Mouse (Mus musculus): Measurements from ENCODE around the gene Map3k20. TPM values are rescaled to one million over a fixed set of nuclear protein-coding genes. Genes with fewer than 3 reads are reported as not detected.

Gene Map3k20
- polyA plus RNA-seq, 1 experiment: 14.9 TPM

DNA sequence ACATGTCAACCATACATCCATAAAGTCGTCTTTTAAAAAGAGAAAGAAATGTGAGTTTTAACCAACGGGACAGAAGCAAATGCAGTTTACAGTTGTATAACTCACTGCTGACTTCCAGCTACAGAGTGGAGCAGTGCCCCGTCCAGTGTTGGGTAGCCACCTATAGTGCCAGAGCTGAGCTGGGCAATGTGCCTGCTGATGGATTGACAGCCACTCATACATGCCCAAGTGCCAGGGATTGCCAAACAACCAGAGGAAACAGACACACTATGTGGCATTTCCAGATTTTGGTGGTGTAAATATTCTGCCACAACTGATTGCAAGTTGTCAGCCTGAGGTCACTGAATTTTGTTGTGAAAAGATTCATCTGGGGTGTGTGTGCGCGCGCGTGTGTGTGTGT, 139.2 kb downstream of the Map3k20 start:
- no peak for DNase-seq (ENCODE audit: low read depth)

DNA sequence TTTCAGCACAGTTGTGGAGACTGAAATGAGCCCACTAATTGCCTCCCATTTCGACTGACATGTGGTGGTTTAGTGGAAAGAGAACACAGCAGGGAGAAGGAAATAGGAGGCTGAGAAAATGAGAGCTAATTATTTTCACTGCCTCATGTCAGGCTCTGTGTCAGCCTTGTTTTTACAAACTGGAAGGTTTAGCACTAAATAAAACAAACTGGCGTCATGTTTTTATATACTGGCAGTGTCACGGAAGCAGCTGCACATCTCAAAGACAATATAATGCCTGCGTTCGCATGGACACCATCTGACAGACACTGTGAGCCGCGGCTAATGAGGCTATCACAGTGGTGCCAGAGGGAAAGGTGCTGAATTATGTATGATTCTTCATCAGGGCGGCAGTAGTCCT, 141.3 kb downstream of the Map3k20 start:
- DNase-seq (ENCODE audit: low read depth): no peak

DNA sequence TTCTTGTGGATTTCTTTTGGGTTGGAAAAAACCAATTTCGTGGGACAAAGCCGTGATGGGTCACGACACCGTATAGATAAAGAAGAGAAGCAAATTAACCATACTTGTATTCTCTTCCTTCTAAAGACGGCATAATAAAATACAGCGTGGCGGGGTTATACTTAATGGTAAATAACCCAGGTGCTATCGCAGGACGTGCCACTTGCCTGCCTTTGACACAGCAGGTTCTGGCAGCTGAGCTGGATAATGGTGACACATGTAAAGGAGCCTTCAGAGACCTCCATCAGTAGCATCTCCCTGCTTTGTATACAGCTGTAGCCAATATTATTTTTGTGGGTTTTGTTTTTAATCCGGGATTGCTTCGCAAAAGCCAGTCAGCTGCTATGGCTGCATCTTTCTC, 141.9 kb downstream of the Map3k20 start:
- no peak for DNase-seq (ENCODE audit: low read depth)

DNA sequence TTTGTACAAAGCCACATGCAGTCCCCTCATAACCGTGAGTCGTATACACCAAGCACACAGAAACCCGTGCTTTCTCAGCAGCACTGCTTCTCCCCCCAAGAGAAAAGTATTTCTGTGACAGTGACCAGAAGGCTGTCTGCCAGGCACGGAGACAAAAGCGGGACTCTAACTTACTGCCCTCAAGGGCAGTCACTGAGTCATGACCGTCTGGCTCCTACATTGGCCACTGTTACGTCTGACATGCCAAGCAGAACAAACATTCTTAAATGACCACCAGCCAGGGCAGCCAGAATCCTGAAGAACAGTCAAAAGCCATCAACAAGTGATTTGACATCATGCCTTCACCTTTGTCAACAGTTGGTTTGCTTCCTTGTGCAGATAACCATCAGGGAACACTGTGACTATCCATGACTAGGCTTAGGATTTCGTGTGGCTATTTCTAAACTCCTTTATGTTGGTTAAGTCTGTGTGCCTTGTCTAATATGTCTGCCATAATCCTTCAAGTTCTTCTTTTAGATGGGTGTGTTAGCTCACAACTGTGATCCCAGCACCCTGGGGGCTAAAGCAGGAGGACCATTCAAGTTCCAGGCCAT, 153.6 kb downstream of the Map3k20 start:
- peak; percentile 77 for DNase-seq (ENCODE audit: low read depth)

DNA sequence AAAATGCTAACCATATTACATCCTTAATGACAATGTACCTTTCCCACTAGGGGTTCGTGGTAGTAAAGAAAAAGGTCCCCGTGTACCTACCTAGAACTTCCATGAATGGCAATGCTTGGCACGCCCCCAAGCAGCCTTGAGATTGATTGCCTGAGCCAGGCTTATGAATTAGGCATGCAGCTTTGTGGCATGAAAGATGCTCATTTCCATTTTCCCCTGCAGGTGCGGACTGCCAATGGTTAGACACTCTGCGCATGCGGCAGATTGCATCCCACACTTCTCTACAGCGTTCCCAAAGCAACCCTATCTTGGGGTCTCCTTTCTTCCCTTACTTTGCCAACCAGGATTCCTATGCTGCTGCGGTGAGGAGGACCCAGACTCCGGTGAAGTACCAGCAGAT, 155.6 kb downstream of the Map3k20 start:
- no peak for DNase-seq (ENCODE audit: low read depth)

DNA sequence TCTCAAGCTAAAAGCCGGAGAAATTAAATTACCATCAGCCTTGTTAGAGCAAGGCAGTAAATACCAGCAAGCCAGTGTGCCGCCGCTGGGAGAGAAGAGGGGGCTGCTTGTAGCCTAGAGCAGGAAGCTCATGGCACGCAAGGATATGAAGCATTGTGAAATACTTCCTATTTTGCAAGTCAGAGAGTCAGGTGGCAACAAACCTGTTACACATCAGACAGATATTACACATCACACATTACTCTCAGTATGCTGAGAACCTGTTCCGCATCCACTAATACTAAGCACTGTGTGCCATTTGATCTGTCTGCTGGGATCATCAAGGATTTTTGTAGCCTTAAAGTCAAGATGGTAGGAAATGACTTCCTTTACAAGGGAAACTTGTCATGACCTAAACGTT, 157.4 kb downstream of the Map3k20 start:
- no peak for DNase-seq (ENCODE audit: low read depth)

DNA sequence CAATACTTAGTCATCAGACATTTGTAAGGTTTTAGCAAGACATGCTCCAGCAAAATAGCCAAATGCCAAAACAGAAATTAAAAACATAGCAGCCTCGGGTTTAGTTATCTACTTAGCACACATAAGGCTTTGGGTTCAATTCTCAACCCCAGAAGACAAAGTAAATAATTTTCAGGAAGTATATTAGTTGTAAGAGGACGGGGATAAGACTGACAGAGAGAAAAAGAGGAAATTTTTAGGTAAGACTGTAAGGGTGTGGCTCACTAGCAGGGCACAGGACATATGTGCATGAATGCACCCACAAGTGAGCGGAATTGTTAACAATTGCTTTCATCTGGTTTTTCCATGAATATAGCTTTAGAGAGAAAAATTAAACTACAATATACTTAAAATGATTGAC, 158.5 kb downstream of the Map3k20 start:
- no peak for DNase-seq (ENCODE audit: low read depth)

DNA sequence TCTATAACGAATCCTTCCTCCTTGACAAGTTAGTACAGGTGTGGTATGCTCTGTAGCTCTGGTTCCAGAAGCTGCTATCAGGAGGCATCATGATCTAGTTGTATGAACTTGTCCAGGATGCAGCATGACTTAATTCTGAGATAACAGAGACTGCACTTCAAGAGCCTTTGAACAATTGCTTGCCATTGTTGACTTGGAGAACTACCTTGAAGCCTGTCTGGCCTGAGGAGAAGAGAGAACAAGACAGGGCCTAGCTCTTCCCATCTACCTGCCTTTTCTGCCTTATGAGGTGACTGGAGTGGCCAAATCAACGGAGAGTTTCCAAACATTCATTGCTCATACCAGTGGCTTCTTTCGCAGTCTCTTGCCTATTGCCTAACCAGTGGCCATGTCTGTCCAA, 160.7 kb downstream of the Map3k20 start:
- peak; percentile 91 for DNase-seq (ENCODE audit: low read depth)

DNA sequence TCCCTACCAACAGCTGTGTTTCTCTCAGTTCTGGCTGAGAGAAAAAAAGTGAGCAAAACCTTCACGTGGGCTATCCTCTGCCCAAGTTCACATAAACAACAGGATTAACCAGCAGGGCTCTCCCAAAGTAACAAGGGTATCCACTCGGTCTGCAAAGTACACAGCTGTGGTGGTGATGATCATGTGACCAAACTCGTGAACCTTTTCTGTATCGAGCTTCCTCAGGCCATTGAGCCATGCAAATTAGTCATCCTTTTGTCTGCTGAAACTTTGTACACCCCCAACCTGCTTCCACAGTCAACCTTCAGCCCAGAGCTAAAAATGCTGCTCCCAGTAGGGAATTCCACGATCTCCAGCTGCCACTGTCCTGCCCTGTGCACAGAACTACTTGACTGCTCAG, 161.2 kb downstream of the Map3k20 start:
- no peak for DNase-seq (ENCODE audit: low read depth)

DNA sequence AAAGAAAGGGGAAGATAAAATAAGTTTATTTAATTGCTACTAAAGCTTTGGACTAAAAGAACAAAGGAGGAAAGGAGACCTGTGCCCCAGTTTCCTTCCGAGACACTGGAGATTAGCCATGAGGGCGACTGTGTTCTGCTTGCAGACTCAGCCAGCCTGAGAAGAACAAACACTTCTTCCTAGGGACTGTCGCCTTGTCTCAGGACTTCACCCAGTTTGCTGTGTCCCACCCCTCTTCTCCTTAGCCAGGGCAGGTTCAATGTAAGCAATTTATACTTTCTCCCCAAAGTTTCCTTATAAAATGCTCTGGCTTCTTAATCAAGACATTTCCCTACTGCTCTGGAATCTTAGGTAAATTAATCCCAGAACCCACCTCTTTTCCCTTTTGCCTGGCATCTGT, 168.1 kb downstream of the Map3k20 start:
- no peak for DNase-seq (ENCODE audit: low read depth)

DNA sequence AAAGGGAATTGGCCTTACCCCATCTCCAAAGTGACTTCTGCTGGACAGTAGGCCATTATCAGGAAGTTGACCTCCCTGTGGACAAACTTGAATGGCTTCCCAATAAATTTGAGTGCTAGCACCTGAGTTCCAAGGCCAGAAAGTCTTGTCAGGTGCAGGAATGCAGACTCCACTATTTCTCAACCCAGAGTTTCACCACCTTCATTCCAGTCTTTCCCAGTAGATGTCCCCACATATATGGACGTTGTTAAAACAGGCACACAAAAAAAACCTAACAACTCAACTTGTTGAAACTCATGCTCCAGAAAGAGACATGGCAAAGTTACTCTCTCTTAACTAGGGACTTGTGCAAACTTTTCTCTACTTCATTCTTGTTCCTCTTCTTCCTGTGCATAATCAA, 170.8 kb downstream of the Map3k20 start:
- peak; percentile 75 for DNase-seq (ENCODE audit: low read depth)

DNA sequence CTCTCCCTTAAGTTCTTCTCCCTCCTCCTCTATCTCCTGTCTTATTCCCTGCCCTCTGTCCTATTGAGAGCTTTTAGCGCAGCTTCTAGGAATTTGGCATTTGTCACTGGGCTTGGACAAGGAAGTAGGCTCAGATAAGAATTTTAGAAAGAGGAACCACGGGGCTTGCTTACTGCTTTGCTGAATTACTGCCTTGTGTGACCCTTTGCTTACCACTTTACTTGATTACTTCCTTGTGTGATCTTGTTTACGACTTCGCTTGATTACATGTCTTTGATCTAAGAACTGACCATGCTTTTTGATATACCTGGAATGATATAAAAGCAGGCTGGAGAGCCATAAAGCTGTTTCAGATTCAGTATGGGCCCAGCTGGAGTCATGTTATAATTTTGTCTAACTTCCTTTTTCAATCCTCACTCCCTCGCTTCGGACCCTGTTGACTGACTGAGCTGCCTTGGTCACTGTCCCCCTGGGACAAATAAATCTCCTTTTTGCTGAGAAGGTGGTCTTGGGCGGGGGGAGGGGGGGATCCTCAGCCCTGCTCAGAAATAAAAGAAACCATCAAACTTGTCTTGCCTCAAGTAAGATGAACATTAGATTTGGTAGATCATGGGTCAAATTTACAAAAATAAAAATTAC, 179.1 kb downstream of the Map3k20 start:
- DNase-seq (ENCODE audit: low read depth): no peak

DNA sequence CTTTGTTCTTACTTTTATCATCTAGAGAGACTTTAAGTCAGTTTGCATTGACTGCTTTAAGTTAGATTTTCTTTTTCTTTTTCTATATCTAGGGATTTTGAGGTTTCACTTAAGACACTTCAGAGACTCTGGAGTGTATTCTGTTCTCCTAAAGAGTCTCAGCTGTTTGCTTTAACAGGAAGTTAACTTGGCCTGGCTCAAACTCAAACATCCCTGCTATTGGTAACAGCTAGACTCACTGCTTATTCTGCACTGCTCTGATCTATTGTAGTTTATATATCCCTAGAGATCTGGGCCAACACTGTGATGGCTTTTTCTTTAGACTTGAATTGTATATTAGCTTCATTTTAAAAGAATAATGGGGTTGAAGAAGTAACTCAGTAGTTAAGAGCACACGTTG, 182.2 kb downstream of the Map3k20 start:
- DNase-seq (ENCODE audit: low read depth): no peak

DNA sequence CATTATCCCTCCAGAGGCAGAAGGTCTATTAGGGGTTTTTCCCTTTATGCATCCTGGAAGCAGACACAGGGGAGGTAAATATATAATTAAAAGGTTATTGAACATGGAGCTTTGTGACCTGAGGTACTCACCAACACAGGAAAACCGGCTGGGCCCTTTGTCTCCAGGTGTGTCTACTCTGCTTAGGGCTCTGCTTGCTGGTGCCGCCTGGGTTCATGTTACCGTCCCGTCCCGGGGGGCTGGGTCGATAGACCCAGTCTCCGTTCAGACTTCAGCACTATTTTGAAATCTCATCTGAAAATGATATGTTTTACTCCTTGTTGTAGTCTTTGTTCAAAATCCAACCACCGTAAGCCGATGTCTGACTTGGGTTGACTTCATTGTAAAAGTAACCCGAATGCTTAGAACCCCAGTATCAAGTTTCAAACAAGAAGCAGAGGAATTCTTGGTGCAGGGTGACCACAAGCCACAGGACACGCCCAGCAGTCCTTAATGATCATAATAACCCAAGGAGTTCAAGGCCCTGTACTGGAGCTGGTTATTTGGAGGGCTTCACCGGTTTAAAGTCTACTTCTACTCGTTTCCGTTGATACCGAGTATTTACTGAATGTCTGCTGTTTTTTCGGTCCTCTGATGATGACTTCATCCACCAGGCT, 186.1 kb downstream of the Map3k20 start:
- no peak for DNase-seq (ENCODE audit: low read depth)

DNA sequence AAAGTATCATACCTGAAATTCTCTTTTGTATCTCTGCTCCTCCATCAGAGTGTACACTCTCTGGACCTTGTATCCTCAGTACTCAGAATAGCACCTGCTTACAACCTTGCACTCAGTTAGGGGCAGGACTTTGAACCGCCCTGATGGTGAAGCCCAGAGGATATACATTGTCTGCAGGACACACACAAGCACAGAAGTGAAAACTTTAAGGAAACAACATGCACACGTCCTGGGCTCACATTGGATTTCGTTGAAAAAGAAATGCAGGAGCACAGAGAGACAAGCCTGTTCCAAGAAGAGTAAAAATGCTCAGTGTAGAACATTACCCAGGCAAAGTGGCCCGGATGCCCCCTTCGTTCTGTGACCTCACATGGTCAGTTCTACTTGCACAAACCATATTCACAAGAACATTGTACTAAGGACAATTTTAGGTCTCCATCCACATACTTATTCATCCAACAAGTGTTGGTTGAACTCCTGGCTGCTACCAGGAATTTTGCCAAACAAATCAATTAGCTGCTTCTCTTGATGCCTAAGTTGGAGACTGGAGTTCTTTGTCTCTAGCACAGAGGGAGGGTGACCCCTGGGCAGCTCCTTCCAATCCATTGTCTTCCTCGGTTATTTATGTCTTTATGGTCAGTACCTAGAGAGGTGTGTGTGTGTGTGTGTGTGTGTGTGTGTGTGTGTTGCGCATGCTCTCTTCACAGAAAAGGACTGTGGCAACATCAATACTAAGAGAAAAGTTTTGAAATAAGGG, 189.3 kb downstream of the Map3k20 start:
- no peak for DNase-seq (ENCODE audit: low read depth)

DNA sequence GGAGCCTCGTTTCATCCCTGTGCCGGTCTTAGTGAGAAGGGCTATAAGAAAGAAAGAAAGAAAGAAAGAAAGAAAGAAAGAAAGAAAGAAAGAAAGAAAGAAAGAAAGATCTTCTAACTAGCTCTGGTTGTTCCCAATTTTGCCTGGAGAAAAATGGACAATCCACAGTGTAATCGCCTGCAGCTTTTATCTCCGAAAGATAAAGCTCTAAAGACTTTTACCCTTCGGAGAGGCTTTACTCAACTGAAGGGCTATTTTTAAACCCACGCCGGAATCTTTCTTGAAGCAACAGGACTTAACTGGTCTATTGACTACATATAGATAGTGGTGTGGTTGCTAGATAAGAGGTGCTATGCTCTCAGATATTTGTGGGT, 190.0 kb downstream of the Map3k20 start:
- DNase-seq (ENCODE audit: low read depth): no peak

DNA sequence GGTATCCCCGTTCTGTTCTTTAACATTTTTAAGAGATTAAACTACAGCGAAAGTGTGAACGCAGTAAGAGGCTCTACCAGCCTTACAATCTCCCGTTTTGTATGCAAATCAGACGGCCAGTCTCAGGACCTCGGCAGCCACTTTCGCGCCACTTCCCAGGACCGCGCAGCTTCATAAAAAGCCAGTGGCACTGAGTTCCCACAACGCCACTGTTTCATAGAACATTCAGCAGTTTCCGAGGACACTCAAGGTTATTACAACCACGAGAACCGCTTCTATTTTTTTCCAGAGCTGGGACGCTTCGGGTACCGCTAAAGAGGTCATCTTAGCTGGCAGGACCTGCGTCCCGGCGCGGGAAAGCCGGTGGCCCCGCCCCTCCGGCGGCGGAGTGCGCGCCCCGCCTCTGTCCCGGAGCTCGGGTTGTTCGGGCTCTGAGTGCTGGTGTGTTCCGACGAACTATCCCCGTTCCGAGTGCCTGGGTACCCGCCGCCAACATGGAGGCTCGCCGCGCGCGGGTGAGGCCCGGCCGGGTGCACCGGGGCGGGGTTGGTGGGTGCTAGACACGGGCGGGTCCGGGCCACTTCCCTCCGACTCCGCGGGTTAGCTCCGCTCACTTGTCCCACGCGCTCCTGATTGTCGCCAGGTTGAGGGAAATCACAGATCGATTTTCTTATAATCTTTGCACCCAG, 190.5 kb downstream of the Map3k20 start, which contains the start of gene Cdca7:
Gene Cdca7, plus strand, starts transcription at position 363 of the 689 bp plus-strand sequence.
- no peak for DNase-seq (ENCODE audit: low read depth)

DNA sequence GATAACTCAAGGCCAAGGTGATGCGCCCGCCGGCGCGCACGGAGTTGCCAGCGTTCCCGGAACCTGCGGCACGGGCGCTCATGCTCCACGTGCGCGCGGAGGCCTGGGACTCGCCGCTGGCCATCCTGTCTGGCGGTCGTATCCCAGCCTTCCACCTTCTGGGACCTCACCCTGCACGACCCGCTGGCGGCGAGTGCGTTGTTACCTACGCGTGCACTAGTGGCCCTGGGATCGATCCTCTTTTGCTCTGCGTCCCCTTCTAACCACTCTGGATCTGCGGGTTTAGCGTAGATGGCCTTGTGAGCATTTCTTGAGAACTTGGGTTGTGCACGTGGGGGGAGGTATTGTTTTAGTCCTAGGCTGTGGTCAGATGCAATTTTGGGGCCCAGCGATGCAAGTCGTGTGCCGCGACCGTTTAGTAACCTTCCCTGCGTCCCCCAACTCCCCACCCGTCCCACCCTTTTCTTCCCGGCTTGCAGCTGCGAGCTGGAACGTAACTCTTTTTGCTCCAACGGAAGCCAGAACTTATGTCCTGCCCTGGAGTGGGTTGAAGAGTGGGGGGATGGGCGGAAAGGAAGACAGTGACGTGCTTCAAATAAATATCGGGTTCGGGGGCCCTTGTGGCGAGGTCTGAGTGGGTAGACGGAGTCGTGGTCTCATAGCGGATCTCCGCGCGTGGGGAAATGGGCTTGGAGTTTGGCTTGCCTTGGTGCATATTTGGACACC, 191.2 kb downstream of the Map3k20 start:
- DNase-seq (ENCODE audit: low read depth): no peak

DNA sequence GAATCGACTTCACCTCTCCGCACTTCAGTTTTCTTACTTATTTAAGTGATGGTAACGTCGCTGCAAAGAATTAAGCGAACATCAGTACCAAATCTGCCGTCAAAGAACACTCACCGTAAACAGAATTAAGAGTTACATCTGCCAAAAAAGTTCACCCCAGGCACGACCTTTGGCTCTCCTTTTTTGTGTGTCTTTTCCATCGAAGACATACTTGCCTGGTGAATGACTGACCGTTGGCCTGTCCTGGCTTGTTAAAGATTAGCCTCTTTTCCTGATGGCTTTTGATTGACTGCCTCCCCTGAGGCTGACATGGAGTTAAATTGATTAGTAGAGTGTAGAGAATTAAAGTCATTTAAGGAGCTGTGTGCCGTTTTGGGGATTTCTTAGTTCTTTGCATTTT, 191.8 kb downstream of the Map3k20 start:
- peak; percentile 46 for DNase-seq (ENCODE audit: low read depth)

DNA sequence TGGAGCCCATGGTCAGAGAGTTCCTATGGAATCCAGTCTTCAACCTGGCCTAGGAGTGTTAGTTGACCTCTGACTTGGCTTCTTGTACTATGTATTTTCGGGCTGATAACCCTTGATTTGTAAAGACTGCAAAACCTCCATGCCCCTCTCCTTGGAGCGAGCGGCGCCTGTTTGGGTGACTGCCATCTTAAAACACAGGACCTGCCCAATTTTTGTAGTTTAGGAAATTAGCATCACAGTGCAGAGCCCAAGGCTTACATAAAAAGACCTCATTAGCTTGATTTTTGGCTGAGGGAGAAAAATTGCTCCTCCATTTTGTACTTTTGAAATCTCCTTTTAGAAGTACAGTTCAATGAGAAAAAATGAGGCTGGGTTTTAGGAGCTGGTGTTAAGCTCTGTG, 192.7 kb downstream of the Map3k20 start:
- DNase-seq (ENCODE audit: low read depth): no peak

DNA sequence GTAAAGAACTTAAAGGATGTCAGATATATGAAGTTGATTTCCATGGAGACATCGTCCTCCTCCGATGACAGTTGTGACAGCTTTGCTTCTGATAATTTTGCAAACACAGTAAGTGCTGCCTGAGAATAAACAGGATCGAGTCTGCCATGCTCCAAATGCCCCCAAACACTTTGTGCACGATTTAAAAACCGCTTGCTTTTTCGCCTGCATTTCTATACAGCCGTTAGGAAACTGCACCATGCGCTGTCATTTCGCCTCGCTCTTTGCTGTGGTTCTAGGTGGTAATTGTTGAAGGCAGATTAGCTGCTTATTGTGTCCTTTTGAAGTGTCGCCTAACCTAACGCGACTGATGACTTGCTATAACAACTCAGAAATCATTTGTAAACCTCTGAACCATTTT, 193.5 kb downstream of the Map3k20 start:
- no peak for DNase-seq (ENCODE audit: low read depth)
